Mouse (Mus musculus) forebrain, embryonic 11.5 days (tissue): Measurements from ENCODE around the gene Fam180a. TPM values are rescaled to one million over a fixed set of nuclear protein-coding genes. Genes with fewer than 3 reads are reported as not detected.

Experiments used
- ATAC-seq: fragments of 200-750 bp; cut with Nextera tagmentation; replicated peaks from 2 replicates; pipeline ENCODE4 v1.8.0; 2017; ENCODE audit warnings: moderate TSS enrichment; ENCODE audit not compliant: low FRiP score
- DNase-seq: peaks from one replicate; pipeline ENCODE4 v3.0.0-alpha.2; 2017; ENCODE audit warnings: low spot score
- H3K27ac ChIP-seq: fragments of 300-500 bp; sonication (generic); 2 replicates; pipeline ENCODE4 v1.5.1; 2014; ENCODE audit warnings: low read depth, low read length
- H3K27me3 ChIP-seq: fragments of 300-500 bp; sonication (generic); 2 replicates; pipeline ENCODE4 v1.6.1; 2014; ENCODE audit warnings: mild to moderate bottlenecking, low read length, mixed read lengths; ENCODE audit not compliant: control insufficient read depth, insufficient read depth
- H3K36me3 ChIP-seq: fragments of 300-500 bp; sonication (generic); 2 replicates; pipeline ENCODE4 v1.6.1; 2014; ENCODE audit warnings: mild to moderate bottlenecking, low read length, moderate library complexity, mixed read lengths; ENCODE audit not compliant: control insufficient read depth, insufficient read depth
- H3K4me1 ChIP-seq: fragments of 300-500 bp; sonication (generic); replicated peaks from 2 replicates; pipeline ENCODE4 v1.6.1; 2014; ENCODE audit warnings: low read length, mixed read lengths; ENCODE audit not compliant: control insufficient read depth, insufficient read depth
- H3K4me2 ChIP-seq: fragments of 300-500 bp; sonication (generic); 2 replicates; pipeline ENCODE4 v1.6.1; 2014; ENCODE audit warnings: low read depth, mild to moderate bottlenecking, low read length, moderate library complexity, mixed read lengths; ENCODE audit not compliant: severe bottlenecking
- H3K4me3 ChIP-seq: fragments of 300-500 bp; sonication (generic); 2 replicates; pipeline ENCODE4 v1.5.1; 2014; ENCODE audit warnings: low read depth, low read length
- H3K9ac ChIP-seq: fragments of 300-500 bp; sonication (generic); 2 replicates; pipeline ENCODE4 v1.6.1; 2014; ENCODE audit warnings: low read length
- H3K9me3 ChIP-seq: fragments of 300-500 bp; sonication (generic); 2 replicates; pipeline ENCODE4 v1.6.1; 2016; ENCODE audit warnings: low read length, mixed read lengths; ENCODE audit not compliant: control insufficient read depth
- WGBS: fragments of 180-500 bp; shearing (Covaris S2); extraction: QIAGEN DNeasy Blood & Tissue Kit; methylation state at CpG from one replicate; pipeline ENCODE4 v1.1.7; 2014; 5-methylcytosine and 5-hydroxymethylcytosine counted together
- polyA plus RNA-seq: library from polyadenylated mRNA; unstranded; fragments of >200 nt; fragmentation: Nextera tagmentation; extraction: Ambion mirVana; gene quantifications from 2 replicates; pipeline ENCODE4 v1.2.1, GENCODE M21; 2014

Gene Fam180a
- polyA plus RNA-seq, 1 experiment from 2014 or later: not detected

- no peaks in the 10 kb centered on the region for H3K36me3 ChIP-seq
- WGBS: 44% methylated on average over 5 of the region's 5 CpGs
- no peaks in the 10 kb centered on the region for H3K9me3 ChIP-seq
- H3K27me3 ChIP-seq: no peaks in the 10 kb centered on the region; the same call in 1 of the 2 replicates
- no peak overlapping the region for H3K4me3 ChIP-seq
- no peak overlapping the region for H3K9ac ChIP-seq
- DNase-seq (no peak), ATAC-seq (no peak)
- no peak overlapping the region for H3K4me2 ChIP-seq
- H3K4me1 ChIP-seq: peaks cover 4% of the 10 kb centered on the region; the same call in 1 of the 2 replicates
- H3K27ac ChIP-seq: no peak overlapping the region
These were observed 27.5 kb upstream of the Fam180a start for GRCm38 (mm10) chr6:35353416-35353815.

- no peak overlapping the region for H3K4me3 ChIP-seq
- no peak overlapping the region for H3K9ac ChIP-seq
- ATAC-seq (no peak), DNase-seq (no peak)
- WGBS: 88% methylated on average over 8 of the region's 8 CpGs
- peaks cover 4% of the 10 kb centered on the region; the same call in 1 of the 2 replicates for H3K4me1 ChIP-seq
- no peak overlapping the region for H3K4me2 ChIP-seq
- H3K27me3 ChIP-seq: no peaks in the 10 kb centered on the region; the same call in 1 of the 2 replicates
- H3K27ac ChIP-seq: no peak overlapping the region
- no peaks in the 10 kb centered on the region for H3K36me3 ChIP-seq
- no peaks in the 10 kb centered on the region for H3K9me3 ChIP-seq
These were observed 26.9 kb upstream of the Fam180a start for GRCm38 (mm10) chr6:35352867-35353266.

DNA sequence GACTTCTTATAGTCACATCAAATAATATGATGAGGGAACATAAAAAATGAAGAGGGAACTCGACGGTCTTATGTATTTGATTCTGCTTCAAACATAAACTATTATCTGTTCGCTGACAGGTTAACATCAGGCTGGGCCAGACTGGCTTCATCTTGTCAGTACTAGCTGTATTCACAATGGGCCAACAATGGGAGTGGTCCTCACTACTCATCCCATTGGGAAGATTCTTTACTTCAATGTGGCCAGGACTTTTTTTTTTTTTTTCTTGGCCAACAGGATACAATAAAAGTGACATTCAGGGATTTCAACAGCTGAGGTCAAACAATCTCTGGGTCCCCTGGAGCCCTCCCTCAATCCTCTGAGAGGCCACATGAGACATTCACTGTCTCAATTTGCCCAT lies 25.9 kb upstream of the Fam180a start:
- Histone ChIP-seq H3K27ac (no peak overlapping the region), H3K4me3 (no peak overlapping the region), H3K9ac (no peak overlapping the region), H3K4me1 (peaks cover 4% of the 10 kb centered on the region; the same call in 1 of the 2 replicates), H3K27me3 (no peaks in the 10 kb centered on the region; the same call in 1 of the 2 replicates), H3K9me3 (no peaks in the 10 kb centered on the region), H3K36me3 (no peaks in the 10 kb centered on the region), H3K4me2 (no peak overlapping the region)
- ATAC-seq: no peak
- 93% methylated on average over 3 of the region's 3 CpGs for WGBS
- no peak for DNase-seq

GRCm38 (mm10) chr6:35349784-35350183 lies 23.8 kb upstream of the Fam180a start:
- ATAC-seq (no peak), DNase-seq (no peak)
- Histone ChIP-seq H3K4me3 (no peak overlapping the region), H3K9ac (no peak overlapping the region), H3K9me3 (no peaks in the 10 kb centered on the region), H3K4me1 (peaks cover 4% of the 10 kb centered on the region; the same call in 1 of the 2 replicates), H3K36me3 (no peaks in the 10 kb centered on the region), H3K27ac (no peak overlapping the region), H3K27me3 (no peaks in the 10 kb centered on the region; the same call in 1 of the 2 replicates), H3K4me2 (no peak overlapping the region)
- WGBS: 61% methylated on average over 7 of the region's 7 CpGs

DNA sequence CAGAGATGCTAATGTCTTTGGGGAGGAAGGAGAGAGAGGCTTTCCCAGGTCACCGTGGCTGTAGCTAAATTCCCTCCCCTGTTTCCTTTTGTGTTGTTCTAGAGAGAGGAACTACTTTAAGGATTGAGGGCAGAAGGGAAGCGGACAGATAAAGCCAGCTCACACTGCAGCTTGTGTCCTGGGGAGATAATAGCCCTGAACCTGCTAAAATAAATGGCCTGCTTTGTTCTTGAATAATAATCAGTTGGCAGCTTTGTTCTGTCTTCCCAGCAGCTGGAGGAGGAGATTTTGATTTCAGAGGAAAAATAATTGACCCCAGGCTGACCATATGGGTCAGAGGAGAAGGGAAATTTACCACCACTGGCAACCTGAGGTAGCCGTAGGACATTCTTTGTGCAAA lies 12.7 kb upstream of the Fam180a start:
- Histone ChIP-seq H3K4me1 (peaks cover 6% of the 10 kb centered on the region), H3K9ac (no peak overlapping the region), H3K4me2 (no peak overlapping the region), H3K4me3 (no peak overlapping the region), H3K27ac (no peak overlapping the region), H3K9me3 (no peaks in the 10 kb centered on the region), H3K36me3 (no peaks in the 10 kb centered on the region), H3K27me3 (no peaks in the 10 kb centered on the region)
- DNase-seq: no peak
- ATAC-seq: no peak
- WGBS: 9% methylated on average over 3 of the region's 3 CpGs

DNA sequence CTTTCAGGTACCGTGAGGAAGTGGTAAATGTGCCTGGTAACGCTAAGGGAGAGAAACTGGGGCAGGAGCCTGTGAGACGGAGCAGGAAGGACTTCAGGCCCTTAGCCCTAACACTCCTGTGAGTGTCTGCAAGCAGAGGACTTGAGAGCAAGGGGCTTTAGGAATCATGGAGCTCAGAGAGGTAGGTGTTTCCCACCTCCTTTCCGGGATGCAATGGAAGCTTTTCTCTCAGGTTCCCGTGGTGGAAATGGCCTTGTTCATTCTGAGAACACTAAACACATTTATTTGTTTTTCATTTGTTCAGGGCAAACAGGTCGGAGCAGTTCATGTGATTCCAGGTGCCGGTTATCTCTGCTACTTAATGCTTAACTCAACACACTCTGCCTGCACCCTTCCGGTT lies 11.9 kb upstream of the Fam180a start:
- 75% methylated on average over 8 of the region's 8 CpGs for WGBS
- ATAC-seq: no peak
- peaks cover 6% of the 10 kb centered on the region for H3K4me1 ChIP-seq
- DNase-seq: no peak
- H3K9ac ChIP-seq: no peak overlapping the region
- H3K27ac ChIP-seq: no peak overlapping the region
- no peaks in the 10 kb centered on the region for H3K9me3 ChIP-seq
- H3K4me3 ChIP-seq: no peak overlapping the region
- H3K27me3 ChIP-seq: no peaks in the 10 kb centered on the region
- H3K36me3 ChIP-seq: no peaks in the 10 kb centered on the region
- H3K4me2 ChIP-seq: no peak overlapping the region

GRCm38 (mm10) chr6:35335452-35335851 lies 9.5 kb upstream of the Fam180a start:
- Histone ChIP-seq H3K4me2 (no peak overlapping the region), H3K27me3 (no peaks in the 10 kb centered on the region), H3K27ac (no peak overlapping the region), H3K9ac (no peak overlapping the region), H3K4me3 (no peak overlapping the region), H3K36me3 (no peaks in the 10 kb centered on the region), H3K9me3 (no peaks in the 10 kb centered on the region), H3K4me1 (peaks cover 6% of the 10 kb centered on the region)
- DNase-seq: no peak
- no peak for ATAC-seq
- 78% methylated on average over 5 of the region's 5 CpGs for WGBS

DNA sequence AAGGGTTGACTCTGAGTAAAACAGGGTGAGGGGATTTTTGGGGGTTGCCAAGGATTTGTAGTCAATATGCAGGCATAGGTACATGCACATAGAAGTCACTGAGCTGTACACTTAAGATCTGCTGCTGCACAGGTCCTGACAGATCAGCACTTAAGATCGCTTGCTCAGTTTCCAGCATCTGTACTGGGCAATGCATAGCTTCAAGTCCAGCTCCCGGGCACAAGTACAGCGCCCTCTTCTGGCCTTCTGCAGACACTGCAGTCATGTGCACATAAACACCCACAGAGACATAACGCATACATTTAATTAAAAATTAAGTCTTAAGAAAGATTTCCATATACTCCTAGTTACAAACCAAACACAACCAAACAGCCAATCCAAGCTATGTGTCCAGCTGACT lies 8.3 kb upstream of the Fam180a start:
- 80% methylated on average over 4 of the region's 4 CpGs for WGBS
- no peak for DNase-seq

DNA sequence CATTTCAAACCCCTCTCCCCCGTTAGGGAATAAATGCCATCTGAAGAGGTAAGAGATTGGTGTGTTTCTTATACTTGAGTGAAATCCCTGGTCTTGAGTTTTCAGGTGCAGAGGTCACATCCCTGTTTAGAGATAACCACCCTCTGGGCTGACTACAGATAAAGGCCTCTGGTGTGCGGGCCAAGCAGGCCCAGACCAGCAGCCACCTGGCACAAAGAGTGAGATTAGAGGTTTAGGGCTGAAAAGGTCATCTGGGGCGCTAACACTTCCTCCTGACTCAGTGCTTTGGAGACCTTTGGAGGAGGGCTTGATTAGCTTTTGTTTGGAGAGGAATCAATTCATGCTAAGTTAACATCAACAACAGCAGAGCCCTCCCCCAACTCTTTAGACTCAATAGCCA lies 7.7 kb upstream of the Fam180a start:
- Histone ChIP-seq H3K9ac (no peak overlapping the region), H3K36me3 (no peaks in the 10 kb centered on the region), H3K27me3 (no peaks in the 10 kb centered on the region), H3K4me1 (peaks cover 3% of the 10 kb centered on the region), H3K4me3 (no peak overlapping the region), H3K4me2 (no peak overlapping the region), H3K9me3 (no peaks in the 10 kb centered on the region), H3K27ac (no peak overlapping the region)
- 6% methylated on average over 3 of the region's 3 CpGs for WGBS
- no peak for DNase-seq
- ATAC-seq: no peak

More for the DNA sequence above, 8.3 kb upstream of the Fam180a start:
- Histone ChIP-seq H3K4me3 (no peak overlapping the region), H3K27me3 (no peaks in the 10 kb centered on the region), H3K27ac (no peak overlapping the region), H3K36me3 (no peaks in the 10 kb centered on the region), H3K9me3 (no peaks in the 10 kb centered on the region), H3K4me1 (peaks cover 6% of the 10 kb centered on the region), H3K4me2 (no peak overlapping the region), H3K9ac (no peak overlapping the region)
- ATAC-seq: no peak
